Mouse (Mus musculus) embryonic stem cell, embryonic (primary cell): ENCODE data around the gene Bmpr1b.

ENCODE experiments used
- CTCF ChIA-PET, 4 experiments: fragments of 300-600 bp in 2 of 4; fragments of 350-600 bp in 2 of 4; sonication (Branson Sonifier 250); formaldehyde crosslinking; loops; one replicate each; lab custom pipeline; 2022; ENCODE audit warnings: inconsistent platforms in 2 of 4; lab: Charles Lee
- POLR2A ChIA-PET, 4 experiments: fragments of 300-600 bp in 2 of 4; fragments of 350-600 bp in 2 of 4; sonication (Branson Sonifier 250); formaldehyde crosslinking; loops; one replicate each; lab custom pipeline; 2022; ENCODE audit warnings: antibody characterized with exemption in 4 of 4, inconsistent platforms in 1 of 4; lab: Charles Lee

Gene Bmpr1b

GRCm38 (mm10) chr3:141797789-141798188 lies 371.4 kb downstream of the Bmpr1b start:
- POLR2A ChIA-PET: no interaction called here
- CTCF ChIA-PET: no interaction called here

- POLR2A ChIA-PET: no interaction called here
- CTCF ChIA-PET: no interaction called here
These were observed 371.9 kb downstream of the Bmpr1b start for GRCm38 (mm10) chr3:141797372-141797771.

GRCm38 (mm10) chr3:141794371-141794770 lies 374.9 kb downstream of the Bmpr1b start:
- POLR2A ChIA-PET: interaction anchor here in 1 of 4 experiments (0.8 kb wide), 1 partner anchor 804 kb away, joined by 4 read pairs; no protein-coding TSS in a partner anchor
- CTCF ChIA-PET: interaction anchor here in 1 of 4 experiments (0.5 kb wide), 1 partner anchor 211 kb away, joined by 3 read pairs; no protein-coding TSS in a partner anchor

GRCm38 (mm10) chr3:141793755-141794154 lies 375.5 kb downstream of the Bmpr1b start:
- ChIA-PET CTCF (interaction anchor here in 1 of 4 experiments (0.6 kb wide), 1 partner anchor 743 kb away, joined by 4 read pairs; no protein-coding TSS in a partner anchor), POLR2A (interaction anchor here in 1 of 4 experiments (0.8 kb wide), 1 partner anchor 803 kb away, joined by 4 read pairs; no protein-coding TSS in a partner anchor)

- ChIA-PET POLR2A (no interaction called here), CTCF (interaction anchor here in 1 of 4 experiments (1.1 kb wide), 1 partner anchor 9 kb away, joined by 5 read pairs; no protein-coding TSS in a partner anchor)
These were observed 377.1 kb downstream of the Bmpr1b start for GRCm38 (mm10) chr3:141792106-141792505.

GRCm38 (mm10) chr3:141791026-141791780 lies 378.0 kb downstream of the Bmpr1b start:
- POLR2A ChIA-PET: no interaction called here
- CTCF ChIA-PET: interaction anchor here in 2 of 4 experiments (0.7 to 1.1 kb wide), 2 partner anchors 10 to 72 kb away, joined by 5 read pairs; no protein-coding TSS in a partner anchor
